Mouse (Mus musculus) intestine, postnatal 0 days (tissue): ENCODE results near the gene Dok3. TPM values are rescaled to one million over a fixed set of nuclear protein-coding genes. Genes with fewer than 3 reads are reported as not detected.

ENCODE experiments used
- ATAC-seq: fragments of 200-750 bp; cut with Nextera tagmentation; 2 replicates; pipeline ENCODE4 v1.8.0; 2017; ENCODE audit warnings: mild to moderate bottlenecking, moderate TSS enrichment, moderate library complexity
- H3K27ac ChIP-seq: fragments of 300-500 bp; sonication (generic); 2 replicates; pipeline ENCODE4 v1.5.1; 2014; ENCODE audit warnings: mild to moderate bottlenecking, low read depth, low read length, moderate library complexity
- H3K27me3 ChIP-seq: fragments of 300-500 bp; sonication (generic); replicated peaks from 2 replicates; pipeline ENCODE4 v1.6.1; 2014; ENCODE audit warnings: low read length, mixed read lengths; ENCODE audit not compliant: control insufficient read depth, insufficient read depth
- H3K36me3 ChIP-seq: fragments of 300-500 bp; sonication (generic); 2 replicates; pipeline ENCODE4 v1.6.1; 2014; ENCODE audit warnings: mild to moderate bottlenecking, moderate library complexity; ENCODE audit not compliant: control insufficient read depth, insufficient read depth
- H3K4me1 ChIP-seq: fragments of 300-500 bp; sonication (generic); replicated peaks from 2 replicates; pipeline ENCODE4 v1.6.1; 2014; ENCODE audit warnings: antibody characterized with exemption, low read length, mixed read lengths; ENCODE audit not compliant: control insufficient read depth, insufficient read depth
- H3K4me2 ChIP-seq: fragments of 300-500 bp; sonication (generic); replicated peaks from 2 replicates; pipeline ENCODE4 v1.6.1; 2014; ENCODE audit warnings: low read depth, mild to moderate bottlenecking, moderate library complexity
- H3K4me3 ChIP-seq: fragments of 300-500 bp; sonication (generic); 2 replicates; pipeline ENCODE4 v1.5.1; 2014; ENCODE audit warnings: low read depth, low read length
- H3K9ac ChIP-seq: fragments of 300-500 bp; sonication (generic); 2 replicates; pipeline ENCODE4 v1.6.1; 2014; ENCODE audit warnings: mild to moderate bottlenecking, low read depth, low read length
- H3K9me3 ChIP-seq: fragments of 300-500 bp; sonication (generic); 2 replicates; pipeline ENCODE4 v1.6.1; 2016; ENCODE audit warnings: mixed run types; ENCODE audit not compliant: control insufficient read depth
- CTCF ChIP-seq: sonication (generic); IDR thresholded peaks from 2 replicates; pipeline ENCODE4 v1.5.1; 2016; ENCODE audit warnings: low read depth, mild to moderate bottlenecking, control low read depth, antibody characterized with exemption, moderate library complexity
- WGBS: fragments of 180-500 bp; shearing (Covaris S2); extraction: QIAGEN DNeasy Blood & Tissue Kit; methylation state at CpG from one replicate; pipeline ENCODE4 v1.1.7; 2014; 5-methylcytosine and 5-hydroxymethylcytosine counted together
- polyA plus RNA-seq: library from polyadenylated mRNA; unstranded; fragments of >200 nt; fragmentation: Nextera tagmentation; extraction: Ambion mirVana; gene quantifications from 2 replicates; pipeline ENCODE4 v1.2.1, GENCODE M21; 2015

The Dok3 gene
- polyA plus RNA-seq, 1 experiment from 2014 or later: 1.6 TPM

DNA sequence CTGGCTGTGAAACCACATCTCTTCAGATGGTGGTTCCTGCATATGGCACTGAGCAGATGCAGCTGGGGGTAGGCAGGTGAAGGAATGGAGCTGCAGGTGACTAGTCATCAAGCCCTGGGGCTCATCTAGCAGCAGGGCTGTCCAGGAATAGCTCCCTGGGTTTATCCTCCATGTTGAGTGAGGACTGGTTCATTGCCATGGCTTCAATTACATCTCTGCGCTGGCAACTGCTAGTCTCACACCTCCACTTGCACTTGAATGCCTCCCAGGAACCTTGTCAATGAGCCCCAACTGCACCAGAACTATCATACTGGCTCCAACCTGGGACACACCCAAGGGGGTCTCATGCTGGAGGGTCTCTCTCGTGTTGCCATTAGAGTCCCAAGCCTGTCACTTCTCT lies 18.8 kb upstream of the Dok3 start:
- no peaks in the 10 kb centered on the region for H3K4me1 ChIP-seq
- 90% methylated on average over 2 of the region's 2 CpGs for WGBS
- ATAC-seq: no peak
- H3K9ac ChIP-seq: no peak overlapping the region
- peaks cover 64% of the 10 kb centered on the region for H3K36me3 ChIP-seq
- no peaks in the 10 kb centered on the region for H3K27me3 ChIP-seq
- H3K27ac ChIP-seq: no peak overlapping the region
- H3K9me3 ChIP-seq: no peaks in the 10 kb centered on the region
- no peak overlapping the region for H3K4me2 ChIP-seq
- no peak for TF ChIP-seq CTCF
- no peak overlapping the region for H3K4me3 ChIP-seq

DNA sequence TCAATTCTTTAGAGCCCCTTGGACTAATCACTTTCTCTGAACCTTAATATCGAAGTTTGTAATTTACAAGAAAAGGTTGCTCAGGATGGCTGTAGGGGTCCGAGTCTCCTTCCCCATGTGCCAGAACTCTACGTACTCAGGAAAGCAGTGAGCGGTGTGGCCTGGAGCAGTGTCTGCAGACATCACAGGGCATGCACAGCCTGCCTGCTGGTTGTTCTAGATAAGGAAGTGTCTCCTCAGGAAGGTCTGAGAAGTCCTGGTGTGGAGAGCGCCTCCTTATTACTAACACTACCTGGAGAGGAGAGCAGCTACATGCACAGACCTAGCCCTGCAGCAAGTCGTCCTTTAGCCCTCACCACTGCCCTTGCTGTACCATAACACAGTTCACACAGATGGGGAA lies 15.7 kb upstream of the Dok3 start:
- Histone ChIP-seq H3K4me1 (no peaks in the 10 kb centered on the region), H3K27ac (no peak overlapping the region), H3K27me3 (no peaks in the 10 kb centered on the region), H3K9ac (no peak overlapping the region), H3K36me3 (peaks cover 83% of the 10 kb centered on the region), H3K4me3 (no peak overlapping the region), H3K9me3 (no peaks in the 10 kb centered on the region), H3K4me2 (no peak overlapping the region)
- no peak for ATAC-seq
- TF ChIP-seq CTCF: no peak
- WGBS: 95% methylated on average over 6 of the region's 6 CpGs

DNA sequence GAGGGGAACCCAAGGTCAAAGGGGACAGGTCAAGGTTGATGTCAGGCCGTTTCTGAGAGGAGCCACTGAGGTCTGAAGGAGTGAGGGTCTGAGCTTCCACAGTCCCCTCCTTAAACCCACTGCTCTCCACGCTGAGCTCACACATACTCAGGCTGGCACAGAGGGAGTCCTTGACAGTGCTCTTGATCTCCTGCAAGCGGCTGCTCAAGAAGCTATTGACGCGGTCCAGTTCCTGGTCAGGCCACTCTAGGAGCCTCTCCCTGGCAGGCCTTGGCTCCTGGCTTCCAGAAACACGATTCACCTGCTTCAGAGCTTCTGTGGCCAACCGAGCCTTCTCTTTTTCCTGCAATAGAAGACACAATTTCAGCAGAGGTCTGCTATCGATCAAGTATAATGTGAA lies 14.4 kb upstream of the Dok3 start:
- H3K27me3 ChIP-seq: no peaks in the 10 kb centered on the region
- no peak for TF ChIP-seq CTCF
- H3K9ac ChIP-seq: no peak overlapping the region
- no peak for ATAC-seq
- H3K4me2 ChIP-seq: no peak overlapping the region
- peaks cover 82% of the 10 kb centered on the region for H3K36me3 ChIP-seq
- no peaks in the 10 kb centered on the region for H3K4me1 ChIP-seq
- H3K4me3 ChIP-seq: no peak overlapping the region
- WGBS: 89% methylated on average over 8 of the region's 8 CpGs
- no peak overlapping the region for H3K27ac ChIP-seq
- no peaks in the 10 kb centered on the region for H3K9me3 ChIP-seq

DNA sequence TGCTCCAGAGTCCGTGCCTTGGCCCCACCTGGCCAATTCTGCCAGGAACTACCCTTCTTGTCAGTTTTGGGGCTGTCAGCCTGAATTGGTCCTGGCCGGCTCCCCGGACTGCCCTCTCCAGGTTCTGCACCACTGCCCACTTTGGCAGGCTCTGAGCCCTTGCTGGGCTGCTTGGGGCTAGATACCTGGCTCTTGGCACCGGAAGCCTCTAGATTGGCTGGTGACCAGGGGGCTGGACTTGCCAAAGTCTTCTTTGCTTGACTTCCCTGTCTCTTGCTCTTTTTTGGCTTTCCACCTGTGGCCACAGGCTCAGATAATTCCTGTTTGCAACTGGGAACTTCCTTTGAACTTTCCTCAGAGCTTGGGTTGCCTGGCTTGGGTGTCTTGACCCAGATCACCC lies 13.8 kb upstream of the Dok3 start:
- Histone ChIP-seq H3K36me3 (peaks cover 78% of the 10 kb centered on the region), H3K4me2 (no peak overlapping the region), H3K4me3 (no peak overlapping the region), H3K27ac (no peak overlapping the region), H3K27me3 (no peaks in the 10 kb centered on the region), H3K9ac (no peak overlapping the region), H3K4me1 (no peaks in the 10 kb centered on the region), H3K9me3 (no peaks in the 10 kb centered on the region)
- no peak for ATAC-seq
- TF ChIP-seq CTCF: no peak
- WGBS: 98% methylated on average over 4 of the region's 4 CpGs

DNA sequence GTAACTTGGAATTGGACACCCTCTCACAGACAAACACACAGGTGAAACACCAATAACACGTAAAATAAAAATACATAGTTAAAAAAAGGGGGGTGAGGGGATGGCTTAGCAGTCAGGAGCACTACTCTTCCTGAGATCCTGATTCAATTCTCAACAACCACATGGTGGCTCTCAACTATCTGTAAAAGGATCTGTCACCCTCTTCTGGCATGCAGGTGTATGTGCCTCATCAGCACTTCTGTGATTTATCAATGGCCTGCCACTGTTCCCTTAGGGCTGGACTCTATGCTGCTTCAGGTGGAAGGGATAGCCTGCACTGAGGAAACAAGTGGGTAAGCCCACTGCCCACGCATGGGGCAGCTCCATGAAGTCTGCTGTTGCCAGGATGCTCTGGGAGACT lies 11.8 kb upstream of the Dok3 start:
- peaks cover 69% of the 10 kb centered on the region for H3K36me3 ChIP-seq

DNA sequence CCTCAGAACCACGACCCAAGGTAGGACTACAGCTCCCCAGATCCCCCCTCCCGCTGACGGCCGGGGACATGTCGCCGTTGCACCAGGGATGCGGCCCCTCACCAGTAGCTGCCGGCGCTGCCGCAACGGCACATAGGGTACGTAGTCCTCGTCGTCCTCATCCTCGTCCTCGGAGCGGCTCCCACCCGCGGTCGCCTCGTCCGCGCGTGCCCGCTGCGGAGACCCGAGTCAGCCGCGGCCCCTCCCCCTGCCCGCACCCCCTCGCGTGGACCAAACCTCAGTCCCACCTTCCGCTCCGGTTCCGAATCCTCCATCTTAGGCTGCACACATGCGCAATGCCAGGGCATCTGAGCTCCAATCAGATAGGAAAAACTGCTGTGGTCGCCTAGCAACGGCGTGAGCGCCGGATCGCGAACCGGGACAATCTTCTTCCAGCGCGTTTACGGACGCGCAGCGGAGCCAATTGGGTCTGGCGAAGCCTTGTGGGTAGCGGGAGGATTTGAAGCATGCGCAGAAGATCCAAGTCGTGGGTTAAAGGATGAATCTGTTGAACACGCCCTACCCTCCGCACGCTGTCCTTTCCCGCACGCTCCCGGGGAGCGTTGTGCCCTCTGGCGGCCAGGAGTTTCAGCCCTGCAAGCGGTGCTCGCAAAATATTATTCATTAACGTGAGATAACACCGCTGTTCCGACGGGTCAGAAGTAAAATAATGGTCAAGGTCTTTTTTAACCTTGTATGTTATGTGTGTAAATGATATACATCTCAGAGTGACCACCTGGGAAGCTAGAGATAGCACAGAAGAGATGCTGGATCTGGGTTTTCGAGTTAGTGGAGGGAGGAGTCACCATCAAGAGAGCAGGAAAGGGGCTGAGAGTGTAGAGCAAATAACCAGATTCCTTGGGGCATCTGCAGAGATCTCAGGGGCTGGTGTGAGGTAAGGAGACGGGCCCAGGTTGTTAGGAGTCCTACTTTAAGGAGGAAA lies 7.4 kb upstream of the Dok3 start, which contains the start of gene Ddx41:
Ddx41 (minus strand) TSS at position 465 of the 982 bp plus-strand sequence.
- ATAC-seq: peak; percentile 98

More for the DNA sequence above, 11.8 kb upstream of the Dok3 start:
- H3K4me1 ChIP-seq: no peaks in the 10 kb centered on the region
- H3K27ac ChIP-seq: no peak overlapping the region
- no peaks in the 10 kb centered on the region for H3K9me3 ChIP-seq
- no peak for ATAC-seq
- H3K9ac ChIP-seq: no peak overlapping the region
- H3K4me3 ChIP-seq: no peak overlapping the region
- H3K27me3 ChIP-seq: no peaks in the 10 kb centered on the region
- H3K4me2 ChIP-seq: no peak overlapping the region
- no peak for TF ChIP-seq CTCF
- WGBS: 86% methylated on average over 2 of the region's 2 CpGs

More for the DNA sequence above, 7.4 kb upstream of the Dok3 start, which contains the start of gene Ddx41:
- Histone ChIP-seq H3K36me3 (peaks cover 54% of the 10 kb centered on the region), H3K4me2 (peak within 1 kb of the TSS; percentile 95), H3K9me3 (no peaks in the 10 kb centered on the region), H3K27me3 (no peaks in the 10 kb centered on the region), H3K4me3 (peak within 1 kb of the TSS; percentile 71), H3K9ac (peak within 1 kb of the TSS; percentile 72), H3K27ac (peak within 1 kb of the TSS; percentile 8; the same call in 1 of the 2 replicates), H3K4me1 (peaks cover 5% of the 10 kb centered on the region; the same call in 1 of the 2 replicates)
- 1% methylated on average over 70 of the region's 70 CpGs for WGBS
- TF ChIP-seq CTCF: peak; percentile 98
